Mouse (Mus musculus) E14TG2a.4 (cell line): Measurements from ENCODE around the gene Slc45a2.

Source experiments
- CTCF ChIP-seq: conservative IDR thresholded peaks from 2 replicates; pipeline ENCODE4 v1.5.1; 2014; ENCODE audit warnings: low read length
- NANOG ChIP-seq: IDR thresholded peaks from 2 replicates; pipeline ENCODE4 v1.6.1; 2014; ENCODE audit warnings: borderline replicate concordance, low read length, mixed read lengths
- POU5F1 ChIP-seq: IDR thresholded peaks from 2 replicates; pipeline ENCODE4 v1.6.1; 2014; ENCODE audit warnings: low read length, borderline replicate concordance

DNA sequence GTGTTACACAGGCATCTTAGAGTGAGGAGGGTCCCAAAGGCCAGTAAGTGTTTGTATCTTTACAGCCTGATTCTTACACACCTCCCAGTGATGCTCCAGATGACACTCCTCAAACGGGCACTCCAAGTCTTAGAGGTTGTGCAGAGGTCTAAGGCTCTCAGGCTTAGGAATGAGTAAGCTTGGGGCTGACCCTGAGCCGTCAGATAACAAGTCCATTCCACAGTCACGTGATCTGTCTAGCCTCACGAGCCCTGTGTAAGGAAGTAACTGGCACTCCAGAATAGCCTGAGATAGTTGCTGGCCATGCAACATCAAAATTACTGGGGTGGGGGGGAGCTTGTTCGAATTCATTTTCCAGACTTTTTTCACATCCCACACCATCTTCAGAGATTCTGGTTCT, 39.5 kb downstream of the Slc45a2 start:
- no peak for TF ChIP-seq CTCF
- no peak for TF ChIP-seq POU5F1
- TF ChIP-seq NANOG, result no peak
